Mouse (Mus musculus) C2C12 (cell line): ENCODE measurements around the gene Olfr1406.

ENCODE experiments used
- CTCF ChIP-seq: IDR thresholded peaks from one replicate; pipeline ENCODE4 v1.5.1; 2011; ENCODE audit not compliant: control insufficient read depth, insufficient read depth, insufficient read length
- MYOD1 ChIP-seq: IDR thresholded peaks from one replicate; pipeline ENCODE4 v1.6.1; 2011; ENCODE audit warnings: low read depth; ENCODE audit not compliant: control insufficient read depth, insufficient read length

GRCm38 (mm10) chr1:173216481-173216880 is 26.0 kb upstream of the Olfr1406 start:
- TF ChIP-seq MYOD1: no peak
- TF ChIP-seq CTCF: no peak
